Mouse (Mus musculus) spleen, postnatal 4 days (tissue): ENCODE measurements around the gene Gtf2f1.

Experiments
- DNase-seq, 2 experiments: peaks; one replicate each; pipeline ENCODE4 v3.0.0; 2022; ENCODE audit warnings: low spot score in 2 of 2

Gtf2f1 gene

GRCm38 (mm10) chr17:56975391-56975790 is 35.7 kb downstream of the Gtf2f1 start:
- no peak for DNase-seq

GRCm38 (mm10) chr17:56974708-56975240 is 36.3 kb downstream of the Gtf2f1 start:
- no peak for DNase-seq

- DNase-seq = no peak
Observed at GRCm38 (mm10) chr17:56973956-56974707, 37.0 kb downstream of the Gtf2f1 start.

DNA sequence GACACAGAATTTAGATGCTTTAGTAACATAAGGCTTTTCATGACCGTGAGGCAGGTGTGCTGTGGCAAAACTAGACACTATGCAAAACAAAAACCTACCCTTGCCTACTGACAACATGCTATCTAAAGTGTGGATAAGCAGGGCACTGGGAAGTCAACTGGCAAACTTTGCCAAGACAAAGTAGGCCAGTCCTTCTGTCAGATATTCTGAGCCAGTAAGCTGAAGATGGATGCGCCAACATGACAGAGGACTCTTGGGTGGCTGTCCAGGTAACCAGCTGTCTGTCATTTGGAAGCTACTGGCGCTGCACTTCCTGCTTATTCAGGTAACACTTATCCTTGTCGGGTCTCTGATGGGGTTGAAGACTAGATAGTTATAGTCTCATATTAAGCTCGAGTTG is 41.0 kb downstream of the Gtf2f1 start:
- DNase-seq = no peak

DNA sequence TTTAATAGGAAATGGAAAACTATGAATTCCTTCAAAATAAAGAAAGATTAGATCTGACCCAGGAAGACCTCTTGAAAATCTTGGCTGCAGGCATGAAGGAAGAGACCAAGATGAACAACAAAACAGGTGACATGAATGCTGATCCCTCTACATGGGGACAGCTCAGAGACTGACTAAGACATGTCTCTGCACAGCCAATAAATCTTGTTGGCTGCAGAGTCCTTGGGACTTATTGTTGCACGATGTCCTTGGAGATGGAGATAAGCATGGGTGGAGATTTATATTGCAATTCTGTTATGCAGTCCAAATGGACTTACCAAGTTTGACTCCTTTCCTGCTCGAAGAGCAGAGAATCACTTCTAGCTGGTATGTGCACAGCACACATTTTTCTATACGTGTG is 41.8 kb downstream of the Gtf2f1 start:
- no peak for DNase-seq

DNA sequence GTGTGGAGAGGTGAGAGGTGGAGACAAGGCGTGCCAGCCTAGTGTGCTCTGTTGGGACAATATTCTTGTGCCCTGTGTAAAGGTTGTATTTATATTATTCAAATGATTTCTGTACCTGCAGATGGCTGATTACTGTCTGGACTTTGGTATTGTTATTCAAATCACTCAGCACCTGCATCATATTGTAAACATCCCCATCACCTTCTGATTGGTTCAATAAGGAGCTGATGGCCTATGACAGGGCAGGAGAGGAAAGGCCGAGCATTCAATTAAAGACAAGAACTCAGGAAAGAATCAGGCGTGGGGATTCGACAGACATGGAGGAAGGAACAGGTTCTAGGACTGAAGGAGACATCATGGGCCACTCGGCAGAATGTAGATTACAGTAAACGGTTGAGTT is 47.4 kb downstream of the Gtf2f1 start:
- DNase-seq = no peak

GRCm38 (mm10) chr17:56962642-56963405 is 48.3 kb downstream of the Gtf2f1 start:
- DNase-seq = no peak

- no peak for DNase-seq
Observed at GRCm38 (mm10) chr17:56961880-56962279, 49.2 kb downstream of the Gtf2f1 start.

GRCm38 (mm10) chr17:56958667-56959066 is 52.4 kb downstream of the Gtf2f1 start:
- DNase-seq = no peak

GRCm38 (mm10) chr17:56957763-56958429 is 53.2 kb downstream of the Gtf2f1 start:
- peak; percentile 75 to 83 for DNase-seq

DNA sequence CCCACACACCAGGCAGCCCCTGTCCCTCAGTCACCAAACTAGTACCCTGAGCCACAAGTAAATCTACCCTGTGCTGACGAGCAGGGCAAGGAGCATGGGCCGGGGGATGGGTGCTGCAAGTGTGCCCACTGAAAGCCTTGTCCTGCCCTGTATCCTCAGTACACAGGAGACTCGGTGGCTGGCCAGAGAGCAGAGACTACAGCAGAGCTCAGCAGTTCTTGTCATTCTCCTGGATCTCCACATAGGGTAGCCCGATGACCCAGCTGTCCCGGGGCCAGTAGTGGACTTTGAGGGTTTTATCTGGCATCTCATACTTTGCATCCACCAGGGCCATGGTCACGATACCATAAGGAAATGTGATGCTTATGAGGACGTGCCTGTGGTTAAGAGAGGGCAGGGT is 56.2 kb downstream of the Gtf2f1 start:
- no peak for DNase-seq
